Mouse (Mus musculus) cerebellum, postnatal 10 days (tissue): ENCODE measurements around the gene Mrpl21.

Source experiments
- DNase-seq, 2 experiments: peaks; one replicate each; pipeline ENCODE4 v3.0.0; 2021; ENCODE audit warnings: mixed read lengths in 2 of 2

Gene Mrpl21

GRCm38 (mm10) chr19:3341021-3341420 is 58.3 kb downstream of the Mrpl21 start:
- no peak for DNase-seq
